Mouse (Mus musculus) thymus, postnatal 36 days (tissue): ENCODE data around the gene Csf3.

Experiments
- DNase-seq, 2 experiments: peaks; one replicate each; pipeline ENCODE4 v3.0.0; 2022; ENCODE audit warnings: mixed read lengths in 2 of 2

Gene Csf3

DNA sequence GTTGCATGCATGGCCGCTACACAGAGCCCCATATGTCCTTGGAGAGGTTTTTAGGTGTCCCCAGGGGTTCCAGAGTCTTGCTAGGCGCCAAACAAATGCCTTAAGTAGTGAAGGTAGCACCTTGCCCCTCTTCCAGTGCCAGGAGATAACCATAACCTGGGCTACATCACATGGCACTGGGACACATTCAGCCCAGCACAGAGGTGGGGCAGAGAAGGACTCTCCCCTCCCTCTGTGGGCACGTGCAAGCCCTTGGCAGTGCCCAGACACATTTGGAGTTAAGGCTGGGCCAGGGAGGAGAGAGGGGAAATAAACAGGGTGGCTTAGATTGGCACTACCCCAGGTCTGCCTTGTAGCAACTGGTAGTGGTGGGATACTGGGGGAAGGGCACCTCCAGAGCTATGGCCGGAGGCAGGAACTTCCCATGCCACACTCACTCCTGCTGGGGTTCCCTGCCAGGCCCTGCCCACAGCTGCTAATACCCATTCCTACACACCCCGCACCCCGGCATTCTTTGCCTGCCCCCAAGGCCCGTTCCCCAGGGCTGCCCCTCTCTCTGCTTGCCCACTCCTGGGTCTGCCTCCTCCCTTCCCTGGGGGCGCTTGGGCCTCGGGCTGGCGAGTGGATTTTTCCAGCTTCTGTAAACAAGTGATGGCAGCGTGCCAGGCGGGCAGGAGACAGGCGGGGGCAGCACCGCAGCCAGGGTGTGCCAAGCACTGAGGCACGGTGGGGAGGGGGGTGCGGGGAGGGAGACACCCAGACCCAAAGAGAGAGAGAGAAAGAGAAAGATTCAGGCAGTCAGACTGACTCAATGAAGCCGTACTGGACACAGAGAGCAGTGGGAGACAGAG lies 49.5 kb downstream of the Csf3 start:
- no peak for DNase-seq

DNA sequence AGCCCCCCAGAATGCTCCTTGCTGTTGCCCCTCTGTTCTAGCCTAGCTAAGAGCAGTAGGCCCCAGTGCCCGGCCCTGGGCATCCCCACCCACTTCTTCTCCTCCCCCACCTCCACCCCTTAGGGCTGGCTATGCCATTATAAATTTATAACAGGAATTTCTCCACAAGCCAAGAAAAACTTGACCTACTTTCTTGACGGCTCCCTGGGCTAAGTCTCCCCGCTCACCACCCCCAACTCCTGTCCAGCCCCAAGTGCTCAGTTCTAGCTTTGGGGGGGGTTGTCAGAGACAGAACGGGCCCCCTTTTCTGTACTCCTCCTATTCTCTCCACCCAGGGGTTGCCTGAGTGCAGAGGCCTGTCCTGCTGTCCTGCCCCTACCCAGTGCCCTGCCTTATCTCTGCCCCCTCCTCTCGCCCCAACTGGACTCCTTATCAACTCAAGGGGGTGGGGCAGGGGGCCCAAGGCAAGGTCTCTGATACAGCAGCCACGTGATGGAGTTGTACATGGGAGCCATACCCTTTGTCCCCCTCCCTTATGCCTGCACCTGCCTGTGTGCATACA lies 50.2 kb downstream of the Csf3 start:
- DNase-seq = no peak

DNA sequence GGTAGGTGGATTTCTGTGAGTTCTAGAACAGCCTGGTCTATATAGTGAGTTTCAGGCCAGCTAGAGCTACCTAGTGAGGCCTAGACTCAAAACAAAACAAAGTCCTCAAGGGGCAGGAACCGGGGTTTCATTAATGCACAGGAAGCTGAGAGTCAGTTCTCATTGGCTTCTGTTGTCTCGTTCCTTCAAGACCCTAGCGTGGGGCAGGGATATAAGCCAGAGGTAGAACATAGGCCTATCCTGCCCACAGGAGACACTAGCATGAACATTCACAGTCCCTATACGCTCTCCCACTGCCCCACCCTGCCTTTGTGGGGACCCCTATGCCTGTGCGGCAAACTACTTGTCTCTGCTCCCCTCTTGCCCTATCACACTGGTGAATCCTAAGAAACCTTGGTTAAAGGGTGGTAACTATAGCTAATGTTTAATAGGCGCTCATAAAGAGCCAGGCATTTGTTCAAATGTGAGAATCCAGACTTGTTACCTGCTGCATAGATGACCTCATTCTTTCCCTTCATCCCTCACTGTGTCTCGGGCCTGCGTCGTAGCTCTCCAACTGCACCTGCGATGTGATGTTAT lies 51.6 kb downstream of the Csf3 start:
- no peak for DNase-seq
